Mouse (Mus musculus) lung, adult 2 months (tissue): Measurements from ENCODE around the gene Gm5426. TPM values are rescaled to one million over a fixed set of nuclear protein-coding genes. Genes with fewer than 3 reads are reported as not detected.

ENCODE experiments used
- DNase-seq: peaks from one replicate; pipeline ENCODE4 v3.0.0; 2022
- H3K4me1 ChIP-seq: fragments of 200-500 bp; 2 replicates; pipeline ENCODE4 v1.6.1; 2011; ENCODE audit warnings: low read length; ENCODE audit not compliant: control insufficient read depth, insufficient read depth
- H3K4me3 ChIP-seq: fragments of 200-500 bp; replicated peaks from 2 replicates; pipeline ENCODE3; 2011; ENCODE audit warnings: low read depth, mild to moderate bottlenecking, control low read depth, low read length; ENCODE audit errors: extremely low read depth
- CTCF ChIP-seq: fragments of 200-500 bp; IDR thresholded peaks from 2 replicates; pipeline ENCODE4 v1.5.1; 2011; ENCODE audit warnings: mild to moderate bottlenecking, low read length, control low read depth; ENCODE audit not compliant: insufficient read depth
- POLR2A ChIP-seq: fragments of 200-500 bp; IDR thresholded peaks from 2 replicates; pipeline ENCODE4 v1.6.1; 2011; ENCODE audit warnings: low read depth, mild to moderate bottlenecking, control low read depth, low read length, borderline replicate concordance; ENCODE audit errors: extremely low read depth
- WGBS: fragments of 180-500 bp; shearing (Covaris S2); methylation state at CpG from one replicate; pipeline ENCODE4 v1.1.7; 2018; 5-methylcytosine and 5-hydroxymethylcytosine counted together
- polyA plus RNA-seq: library from polyadenylated mRNA; depleted of rRNA; stranded (reverse); fragments of >200 nt; gene quantifications from 2 replicates; pipeline ENCODE4 v1.2.3, GENCODE M21; 2012

Gm5426 gene
- polyA plus RNA-seq, 1 experiment: not detected

DNA sequence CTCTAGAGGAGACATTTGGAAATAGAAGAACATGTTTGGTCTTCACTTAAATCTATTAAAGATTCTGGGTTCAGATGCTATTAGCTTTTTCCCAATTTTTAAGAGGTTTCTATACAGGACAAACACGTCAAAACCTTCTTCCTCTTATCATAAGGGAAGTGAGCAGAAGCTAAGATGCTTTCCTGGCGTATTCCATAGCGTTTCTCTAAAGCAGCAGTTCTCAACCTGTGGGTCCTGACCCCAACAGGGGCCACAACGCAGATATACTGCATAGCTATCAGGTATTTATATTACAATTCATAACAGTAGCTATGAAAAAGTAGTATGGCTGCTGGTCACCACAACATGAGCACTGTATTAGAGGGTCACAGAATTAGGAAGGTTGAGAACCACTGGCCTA, 27.4 kb downstream of the Gm5426 start:
- Histone ChIP-seq H3K4me1 (no peaks in the 10 kb centered on the region), H3K4me3 (no peak overlapping the region)
- 78% methylated on average over 4 of the region's 4 CpGs for WGBS
- TF ChIP-seq POLR2A: no peak
- TF ChIP-seq CTCF: no peak
- DNase-seq: no peak

DNA sequence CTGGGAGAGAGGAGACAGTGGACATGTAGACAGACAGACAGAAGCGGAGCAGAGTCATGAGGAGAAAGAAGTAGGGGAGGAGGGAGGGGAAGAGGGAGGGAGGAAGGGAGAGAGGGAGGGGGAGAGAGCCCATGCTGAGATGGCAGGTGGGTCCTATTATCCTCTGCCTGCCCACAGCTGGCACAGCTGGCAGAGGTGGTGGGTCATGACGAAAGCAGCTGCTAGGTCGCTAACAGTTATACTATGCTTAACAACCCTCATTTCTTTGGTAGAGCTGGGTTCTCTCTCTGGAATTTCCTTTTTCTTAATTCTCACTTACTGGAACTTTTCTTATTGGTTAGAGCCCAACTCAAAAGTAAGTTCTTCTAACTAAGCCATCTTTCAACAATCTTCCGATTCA, 28.9 kb downstream of the Gm5426 start:
- DNase-seq: no peak
- Histone ChIP-seq H3K4me3 (no peak overlapping the region), H3K4me1 (no peaks in the 10 kb centered on the region)
- WGBS: 95% methylated on average over 4 of the region's 4 CpGs
- TF ChIP-seq CTCF (no peak), POLR2A (no peak)

DNA sequence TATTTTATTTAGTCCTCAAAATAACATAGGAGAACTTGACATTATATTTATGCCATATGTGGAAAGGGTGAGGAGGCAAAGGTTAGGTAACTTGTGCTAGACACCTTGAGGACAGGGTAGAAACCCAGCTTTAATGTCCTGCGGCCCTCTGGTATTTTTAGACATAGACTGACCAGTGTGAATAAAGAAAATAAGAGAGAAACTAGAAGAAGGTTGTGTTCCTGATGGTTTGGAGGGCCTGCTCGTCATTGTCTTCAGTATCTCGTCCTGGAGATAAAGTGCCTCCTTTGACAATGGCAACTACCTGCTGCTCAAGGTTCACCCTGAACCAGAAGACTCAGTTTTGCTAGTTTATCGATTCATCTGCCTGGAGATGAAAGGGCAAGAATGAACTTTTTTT, 32.6 kb downstream of the Gm5426 start:
- no peak for DNase-seq
- WGBS: 87% methylated on average over 4 of the region's 4 CpGs
- TF ChIP-seq POLR2A (no peak), CTCF (no peak)
- Histone ChIP-seq H3K4me1 (no peaks in the 10 kb centered on the region), H3K4me3 (no peak overlapping the region)

DNA sequence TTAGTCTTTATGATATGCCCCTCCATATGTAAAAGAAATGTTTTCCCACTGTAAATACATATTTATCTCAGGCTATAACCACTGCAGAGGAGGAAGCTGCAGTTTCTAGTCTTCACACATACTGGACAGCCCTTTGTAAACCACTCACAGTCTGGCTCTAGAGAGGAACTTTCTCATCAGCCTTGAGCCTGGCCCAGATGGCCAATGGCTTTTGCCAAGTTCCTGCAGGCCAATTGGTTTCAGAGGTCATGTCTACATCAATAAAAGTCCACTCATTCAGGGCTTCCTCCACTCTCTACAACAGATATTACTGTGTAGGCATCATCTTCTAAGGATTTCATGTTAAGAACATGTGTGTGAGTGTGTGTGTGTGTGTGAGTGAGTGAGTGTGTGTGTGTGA, 35.1 kb downstream of the Gm5426 start:
- TF ChIP-seq CTCF: no peak
- no peak for TF ChIP-seq POLR2A
- DNase-seq: no peak
- Histone ChIP-seq H3K4me3 (no peak overlapping the region), H3K4me1 (no peaks in the 10 kb centered on the region)

DNA sequence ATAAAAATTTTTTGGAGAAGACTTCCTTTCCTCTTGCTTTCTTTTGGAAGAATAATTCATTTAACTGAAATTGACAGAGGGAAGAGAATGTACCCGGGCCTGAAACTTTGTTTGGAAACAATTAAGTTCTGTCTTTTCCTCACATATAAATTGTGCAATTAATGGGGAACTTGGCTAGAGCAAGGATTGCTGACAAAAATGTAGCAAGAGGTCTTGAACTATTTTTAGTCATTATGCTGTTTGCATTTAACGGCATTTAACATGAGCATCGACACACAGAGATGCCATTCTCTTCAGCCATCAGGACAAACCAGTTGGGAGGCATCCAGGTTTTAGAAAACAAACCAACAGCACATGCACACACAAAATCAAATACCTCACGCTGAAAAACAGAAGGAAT, 36.6 kb downstream of the Gm5426 start:
- WGBS: 44% methylated on average over 4 of the region's 4 CpGs
- no peak for TF ChIP-seq POLR2A
- TF ChIP-seq CTCF: no peak
- H3K4me1 ChIP-seq: no peaks in the 10 kb centered on the region
- no peak for DNase-seq
- H3K4me3 ChIP-seq: no peak overlapping the region

DNA sequence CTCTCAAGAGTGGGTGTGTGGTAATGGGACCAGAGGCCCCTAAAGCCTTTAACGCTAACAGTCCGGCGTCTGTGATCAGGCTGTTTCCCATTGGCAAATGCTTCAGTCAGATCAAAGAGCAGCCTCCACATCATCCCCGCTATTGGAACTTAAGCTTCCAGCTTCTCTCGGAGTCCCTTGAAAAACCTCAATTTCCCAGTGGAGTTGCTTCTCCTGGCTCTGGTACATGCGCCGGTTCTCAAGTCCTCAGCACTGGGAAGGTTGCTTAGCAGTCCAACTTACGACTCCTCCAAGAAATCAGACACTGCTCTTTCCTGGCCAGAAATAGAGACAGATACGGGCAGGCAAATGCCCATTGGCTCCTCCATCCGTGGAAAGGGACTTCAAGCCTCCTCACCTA, 37.4 kb downstream of the Gm5426 start:
- H3K4me3 ChIP-seq: no peak overlapping the region
- H3K4me1 ChIP-seq: no peaks in the 10 kb centered on the region
- TF ChIP-seq POLR2A (no peak), CTCF (no peak)
- WGBS: 69% methylated on average over 10 of the region's 10 CpGs
- DNase-seq: no peak

DNA sequence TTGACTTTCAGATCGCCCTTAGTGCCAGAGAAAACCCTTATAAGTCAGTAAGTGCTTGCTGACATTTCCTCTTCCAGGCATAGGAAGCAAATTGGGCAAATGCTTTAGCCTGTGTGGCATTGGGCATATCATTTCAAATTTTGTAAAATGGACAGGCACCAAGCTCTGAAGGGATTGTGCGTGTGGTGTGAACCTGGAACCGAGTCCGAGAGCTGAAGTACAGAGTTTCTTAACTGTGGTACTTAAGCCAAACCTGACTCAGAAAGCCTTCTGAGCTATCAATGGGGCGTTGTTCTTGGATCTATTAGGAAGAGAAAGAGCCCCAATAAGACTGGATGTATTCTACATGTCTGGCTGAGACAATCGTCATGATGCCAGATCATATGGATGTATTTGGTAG, 40.5 kb downstream of the Gm5426 start:
- no peak for TF ChIP-seq CTCF
- TF ChIP-seq POLR2A: no peak
- peaks cover 11% of the 10 kb centered on the region; the same call in 1 of the 2 replicates for H3K4me1 ChIP-seq
- H3K4me3 ChIP-seq: no peak overlapping the region
- 93% methylated on average over 6 of the region's 6 CpGs for WGBS
- no peak for DNase-seq

DNA sequence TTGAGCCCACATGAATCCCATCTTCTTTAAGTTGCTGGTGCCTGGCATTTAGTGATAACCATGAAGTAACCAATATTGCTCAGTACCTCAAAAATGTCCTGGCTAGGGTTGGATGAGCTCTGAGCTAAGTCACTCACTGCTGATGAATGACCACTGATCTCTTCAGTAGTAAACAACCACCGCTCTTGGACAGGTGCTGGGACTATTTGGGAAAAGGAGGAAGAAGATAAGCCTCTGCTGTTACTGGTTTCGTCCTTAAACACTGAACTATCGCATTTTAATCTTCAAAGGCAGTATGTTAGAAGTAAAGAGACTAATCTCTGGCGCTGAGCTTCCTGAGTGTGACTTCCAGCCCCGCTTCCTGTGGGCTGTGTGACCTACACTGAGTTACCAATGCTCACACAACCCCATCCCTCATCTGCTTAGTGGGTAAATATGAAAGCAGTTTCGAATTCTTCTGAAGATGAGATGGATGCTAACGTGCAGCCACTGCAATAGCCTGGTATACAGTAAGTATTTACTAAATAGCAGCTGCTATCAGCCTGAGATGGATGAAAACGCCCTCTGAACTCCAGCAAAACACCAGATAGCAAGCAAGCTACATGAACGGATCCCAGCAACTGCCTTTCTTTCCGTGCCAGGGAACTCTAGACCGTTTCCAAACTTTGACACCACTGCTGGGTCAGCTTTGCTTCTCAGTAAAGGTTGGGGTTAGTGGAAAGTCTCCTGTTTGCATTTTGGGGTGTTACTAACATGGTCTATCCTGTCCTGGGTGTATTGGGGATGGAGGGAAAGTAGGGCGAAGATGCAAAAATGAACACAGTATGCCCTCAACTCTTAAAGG, 44.4 kb downstream of the Gm5426 start:
- Histone ChIP-seq H3K4me3 (no peak overlapping the region), H3K4me1 (peaks cover 11% of the 10 kb centered on the region; the same call in 1 of the 2 replicates)
- no peak for TF ChIP-seq CTCF
- TF ChIP-seq POLR2A: no peak
- DNase-seq: no peak
- 40% methylated on average over 12 of the region's 12 CpGs for WGBS

DNA sequence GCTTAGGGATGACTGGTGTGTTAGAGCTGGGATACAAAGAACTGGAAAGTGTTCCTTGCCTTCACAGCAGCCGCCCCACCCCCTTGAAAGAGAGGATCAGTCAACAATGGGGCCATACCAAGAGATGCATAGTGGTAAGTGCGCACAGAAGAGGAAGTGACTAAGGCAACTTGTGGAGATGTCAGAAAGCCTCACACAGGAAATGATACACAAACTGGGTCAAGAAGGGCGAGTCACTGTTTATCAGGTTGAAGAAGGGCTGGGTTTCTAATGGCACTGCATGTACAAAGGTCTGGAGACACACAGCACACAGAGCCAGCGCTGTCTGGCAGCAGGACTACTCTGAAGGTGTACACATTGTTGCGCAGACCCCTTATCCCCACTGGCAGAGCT, 45.0 kb downstream of the Gm5426 start:
- DNase-seq: no peak
- peaks cover 11% of the 10 kb centered on the region; the same call in 1 of the 2 replicates for H3K4me1 ChIP-seq
- H3K4me3 ChIP-seq: no peak overlapping the region
- TF ChIP-seq POLR2A (no peak), CTCF (no peak)
- WGBS: 43% methylated on average over 5 of the region's 5 CpGs
